In the genomic region with DNA sequence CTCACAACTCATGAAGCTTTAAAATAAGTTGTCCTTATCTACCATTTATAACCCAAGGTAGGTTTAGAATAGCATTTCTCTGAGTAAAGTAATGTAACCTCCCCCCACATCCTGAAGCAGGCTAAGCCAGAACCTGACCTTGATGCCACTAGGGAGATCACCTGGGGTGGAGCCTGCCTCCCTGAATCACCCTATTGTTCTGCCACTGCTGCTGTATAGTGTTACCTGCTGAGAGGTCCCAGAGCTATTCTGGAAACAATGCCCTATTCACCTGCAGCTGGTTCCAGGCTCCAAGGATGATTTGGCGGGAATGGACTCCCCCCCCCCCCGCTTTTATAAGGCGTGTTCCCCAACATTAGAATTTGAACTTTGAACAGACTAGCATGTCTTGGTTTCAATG, we compare ENCODE assay signal across 22 mouse cellular contexts.
"Had no signal": no experiment of that assay in that cellular context is flagged by ENCODE, and none has a peak within 500 bp of the region (broad histone marks: within the 10 kb centered on the region; RNA-seq: fewer than 3 reads in every experiment).

No protein-coding gene starts in this region.

- H3K4me1 ChIP-seq: lung, embryonic 15.5 days; midbrain, embryonic 10.5 days; midbrain, embryonic 12.5 days; neural tube, embryonic 13.5 days; neural tube, embryonic 15.5 days; stomach, embryonic 15.5 days had no signal

- H3K9ac ChIP-seq: liver, postnatal 0 days; lung, embryonic 15.5 days; midbrain, embryonic 12.5 days; neural tube, embryonic 13.5 days; neural tube, embryonic 15.5 days; stomach, embryonic 15.5 days had no signal

- H3K9me3 ChIP-seq: lung, embryonic 15.5 days; midbrain, embryonic 10.5 days; midbrain, embryonic 12.5 days; neural tube, embryonic 13.5 days; neural tube, embryonic 15.5 days; stomach, embryonic 15.5 days had no signal

- DNase-seq: liver, postnatal 0 days; lung, adult 2 months; lung, postnatal 14 days; lung, postnatal 4 days; midbrain, embryonic 14.5 days; retina, postnatal 1 day; right cerebral cortex, adult 18-20 months; right cerebral cortex, postnatal 25 days; right cerebral cortex, postnatal 4 days; thymus, adult 2 months; thymus, postnatal 25 days; thymus, postnatal 4 days had no signal

- ATAC-seq: liver, postnatal 0 days; lung, postnatal 0 days; midbrain, embryonic 16.5 days had no signal

- H3K27ac ChIP-seq: lung, embryonic 15.5 days; midbrain, embryonic 10.5 days; midbrain, embryonic 12.5 days; neural tube, embryonic 13.5 days; neural tube, embryonic 15.5 days; stomach, embryonic 15.5 days; stomach, postnatal 0 days had no signal

- H3K4me2 ChIP-seq: lung, embryonic 15.5 days; midbrain, embryonic 12.5 days; neural tube, embryonic 13.5 days; neural tube, embryonic 15.5 days; stomach, embryonic 15.5 days had no signal

- H3K27me3 ChIP-seq: lung, embryonic 15.5 days; midbrain, embryonic 12.5 days; neural tube, embryonic 13.5 days; neural tube, embryonic 15.5 days; stomach, embryonic 15.5 days had no signal

- H3K36me3 ChIP-seq: lung, embryonic 15.5 days; midbrain, embryonic 10.5 days; midbrain, embryonic 12.5 days; neural tube, embryonic 13.5 days; neural tube, embryonic 15.5 days; stomach, embryonic 15.5 days had no signal

- H3K4me3 ChIP-seq: lung, embryonic 15.5 days; midbrain, embryonic 10.5 days; midbrain, embryonic 12.5 days; myocyte; neural tube, embryonic 13.5 days; neural tube, embryonic 15.5 days; stomach, embryonic 15.5 days had no signal
